Mouse (Mus musculus): ENCODE results near the gene Col25a1. TPM values are rescaled to one million over a fixed set of nuclear protein-coding genes. Genes with fewer than 3 reads are reported as not detected.

Gene Col25a1
- polyA plus RNA-seq, 1 experiment from 2014 or later = 4.7 TPM

DNA sequence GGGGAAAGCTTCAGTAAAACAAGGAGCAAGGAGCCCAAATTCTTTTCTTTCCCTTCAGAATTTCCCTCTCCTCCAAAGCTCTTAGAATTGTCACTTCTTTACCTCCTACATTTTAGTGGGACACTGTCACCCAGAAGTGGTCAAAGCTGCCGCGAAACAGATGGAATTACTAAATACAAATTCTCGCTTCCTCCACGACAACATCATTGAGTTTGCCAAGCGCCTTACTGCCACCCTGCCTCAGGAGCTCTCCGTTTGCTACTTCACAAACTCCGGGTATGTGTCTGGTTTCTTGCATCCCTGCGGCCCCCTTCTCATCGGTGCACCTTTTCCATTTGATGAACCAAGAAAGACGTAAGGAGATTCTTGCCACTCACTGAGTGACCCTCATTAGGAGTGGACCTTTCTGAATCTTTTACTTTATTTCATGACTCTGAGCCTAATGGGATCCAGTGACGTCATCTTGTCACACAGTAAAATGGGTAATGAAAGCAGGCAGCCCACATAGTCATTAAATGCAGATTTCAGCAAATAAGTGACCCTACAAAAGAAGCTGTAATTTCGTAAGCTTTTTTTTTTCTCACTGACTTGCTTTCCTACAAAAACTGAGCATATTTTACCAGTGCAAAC is 489.3 kb downstream of the Col25a1 start:
- Histone ChIP-seq H3K36me3 (ENCODE audit: control insufficient read depth, insufficient read depth, low read length) (no peaks in the 10 kb centered on the region), H3K4me1 (replicated peaks; ENCODE audit: control insufficient read depth, insufficient read depth, low read length) (no peaks in the 10 kb centered on the region), H3K9me3 (ENCODE audit: control insufficient read depth, low read length) (no peaks in the 10 kb centered on the region), H3K27ac (ENCODE audit: low read depth) (no peak overlapping the region), H3K9ac (ENCODE audit: low read length) (no peak overlapping the region), H3K27me3 (replicated peaks; ENCODE audit: control insufficient read depth, insufficient read depth, low read length) (no peaks in the 10 kb centered on the region; the same call in 1 of the 2 replicates), H3K4me2 (ENCODE audit: low read length) (no peak overlapping the region), H3K4me3 (ENCODE audit: low read depth, low read length) (no peak overlapping the region)
- no peak for ATAC-seq (replicated peaks; ENCODE audit: low FRiP score, low TSS enrichment, low read depth)
- 69% methylated on average over 12 of the region's 12 CpGs for WGBS
- DNase-seq (ENCODE audit: low spot score) = no peak

GRCm38 (mm10) chr3:130628358-130628757 is 497.1 kb downstream of the Col25a1 start:
- Histone ChIP-seq H3K4me3 (ENCODE audit: low read depth, low read length) (no peak overlapping the region), H3K27me3 (replicated peaks; ENCODE audit: control insufficient read depth, insufficient read depth, low read length) (no peaks in the 10 kb centered on the region), H3K9ac (ENCODE audit: low read length) (no peak overlapping the region), H3K36me3 (ENCODE audit: control insufficient read depth, insufficient read depth, low read length) (no peaks in the 10 kb centered on the region), H3K27ac (ENCODE audit: low read depth) (no peak overlapping the region), H3K9me3 (ENCODE audit: control insufficient read depth, low read length) (peaks cover 4% of the 10 kb centered on the region; the same call in 1 of the 2 replicates), H3K4me2 (ENCODE audit: low read length) (no peak overlapping the region), H3K4me1 (replicated peaks; ENCODE audit: control insufficient read depth, insufficient read depth, low read length) (no peaks in the 10 kb centered on the region)
- DNase-seq (ENCODE audit: low spot score) (no peak), ATAC-seq (replicated peaks; ENCODE audit: low FRiP score, low TSS enrichment, low read depth) (no peak)
- 91% methylated on average over 5 of the region's 5 CpGs for WGBS

GRCm38 (mm10) chr3:130633859-130634258 is 502.6 kb downstream of the Col25a1 start:
- H3K4me1 ChIP-seq (replicated peaks; ENCODE audit: control insufficient read depth, insufficient read depth, low read length) = no peaks in the 10 kb centered on the region
- ATAC-seq (replicated peaks; ENCODE audit: low FRiP score, low TSS enrichment, low read depth) = no peak
- 65% methylated on average over 5 of the region's 5 CpGs for WGBS

GRCm38 (mm10) chr3:130646110-130646810 is 515.0 kb downstream of the Col25a1 start:
- Histone ChIP-seq H3K9me3 (ENCODE audit: control insufficient read depth, low read length) (no peaks in the 10 kb centered on the region), H3K4me2 (ENCODE audit: low read length) (no peak overlapping the region), H3K4me3 (ENCODE audit: low read depth, low read length) (no peak overlapping the region), H3K9ac (ENCODE audit: low read length) (no peak overlapping the region), H3K27me3 (replicated peaks; ENCODE audit: control insufficient read depth, insufficient read depth, low read length) (no peaks in the 10 kb centered on the region), H3K4me1 (replicated peaks; ENCODE audit: control insufficient read depth, insufficient read depth, low read length) (no peaks in the 10 kb centered on the region), H3K36me3 (ENCODE audit: control insufficient read depth, insufficient read depth, low read length) (no peaks in the 10 kb centered on the region), H3K27ac (ENCODE audit: low read depth) (no peak overlapping the region)
- ATAC-seq (replicated peaks; ENCODE audit: low FRiP score, low TSS enrichment, low read depth) (no peak), DNase-seq (ENCODE audit: low spot score) (no peak)
- WGBS = 83% methylated on average over 11 of the region's 11 CpGs

More at GRCm38 (mm10) chr3:130633859-130634258, 502.6 kb downstream of the Col25a1 start:
- no peak overlapping the region for H3K4me3 ChIP-seq (ENCODE audit: low read depth, low read length)
- no peaks in the 10 kb centered on the region for H3K9me3 ChIP-seq (ENCODE audit: control insufficient read depth, low read length)
- H3K27me3 ChIP-seq (replicated peaks; ENCODE audit: control insufficient read depth, insufficient read depth, low read length) = no peaks in the 10 kb centered on the region
- no peak overlapping the region for H3K9ac ChIP-seq (ENCODE audit: low read length)
- H3K27ac ChIP-seq (ENCODE audit: low read depth) = no peak overlapping the region
- no peak for DNase-seq (ENCODE audit: low spot score)
- no peaks in the 10 kb centered on the region for H3K36me3 ChIP-seq (ENCODE audit: control insufficient read depth, insufficient read depth, low read length)
- H3K4me2 ChIP-seq (ENCODE audit: low read length) = no peak overlapping the region

Other genes starting within 250 kb of the Col25a1 start
- 114 and 122 TPM in 2 replicates for gene Casp6, start 230.1 kb upstream of the Col25a1 start, polyA plus RNA-seq (2014; fragmentation: Nextera tagmentation; extraction: Ambion mirVana)
- gene Mcub, start 161.3 kb upstream of the Col25a1 start, polyA plus RNA-seq (2014; fragmentation: Nextera tagmentation; extraction: Ambion mirVana) = 1.7 and 2.7 TPM in 2 replicates
- 39.1 and 42.1 TPM in 2 replicates for gene Sec24b, start 69.9 kb upstream of the Col25a1 start, polyA plus RNA-seq (2014; fragmentation: Nextera tagmentation; extraction: Ambion mirVana)